Mouse (Mus musculus) liver, postnatal 0 days (tissue): ENCODE results near the gene Esyt1.

ENCODE experiments used
- CTCF ChIP-seq: sonication (generic); IDR thresholded peaks from 2 replicates; pipeline ENCODE4 v1.5.1; 2016; ENCODE audit warnings: antibody characterized with exemption, low read depth
- EP300 ChIP-seq: IDR thresholded peaks from 2 replicates; pipeline ENCODE4 v1.6.1; 2016; ENCODE audit warnings: antibody characterized with exemption, low read depth, mild to moderate bottlenecking

- TF ChIP-seq CTCF (no peak), EP300 (peak; percentile 47; the same call in 1 of the 2 replicates)
Measured at GRCm38 (mm10) chr10:128565788-128566531, 40.3 kb upstream of the Esyt1 start, which contains the start of gene Pa2g4.
